Mouse (Mus musculus) myocyte (in vitro differentiated cells): ENCODE data around the gene Fam107b.
A peak's percentile ranks its signal among the peaks of the same experiment; 100 is the strongest.

ENCODE experiments used
- CEBPB ChIP-seq: IDR thresholded peaks from 2 replicates; pipeline ENCODE4 v1.6.1; 2011; ENCODE audit warnings: mild to moderate bottlenecking, moderate library complexity; ENCODE audit not compliant: poor library complexity, insufficient read depth, severe bottlenecking
- E2F4 ChIP-seq: IDR thresholded peaks from one replicate; pipeline ENCODE4 v1.6.1; 2011; ENCODE audit warnings: mild to moderate bottlenecking, control low read depth, moderate library complexity; ENCODE audit not compliant: insufficient read depth
- MAX ChIP-seq: IDR thresholded peaks from one replicate; pipeline ENCODE4 v1.6.1; 2011; ENCODE audit warnings: low read depth, mild to moderate bottlenecking, control low read depth
- MYOD1 ChIP-seq, 3 experiments: IDR thresholded peaks; one replicate each; pipeline ENCODE4 v1.6.1; 2011; ENCODE audit warnings: control low read depth in 2 of 3, low read depth in 2 of 3, mild to moderate bottlenecking in 2 of 3, moderate library complexity in 1 of 3; ENCODE audit not compliant: insufficient read length in 2 of 3, control insufficient read depth in 1 of 3
- POLR2A ChIP-seq: IDR thresholded peaks from one replicate; pipeline ENCODE4 v1.6.1; 2011; ENCODE audit warnings: low read depth, mild to moderate bottlenecking, control low read depth, moderate library complexity; ENCODE audit not compliant: insufficient read length
- POLR2AphosphoS2 ChIP-seq: IDR thresholded peaks from one replicate; pipeline ENCODE4 v1.6.1; 2011; ENCODE audit warnings: low read depth, control low read depth; ENCODE audit not compliant: insufficient read length
- USF1 ChIP-seq: IDR thresholded peaks from one replicate; pipeline ENCODE4 v1.6.1; 2011; ENCODE audit warnings: low read depth, mild to moderate bottlenecking, control low read depth, moderate library complexity

DNA sequence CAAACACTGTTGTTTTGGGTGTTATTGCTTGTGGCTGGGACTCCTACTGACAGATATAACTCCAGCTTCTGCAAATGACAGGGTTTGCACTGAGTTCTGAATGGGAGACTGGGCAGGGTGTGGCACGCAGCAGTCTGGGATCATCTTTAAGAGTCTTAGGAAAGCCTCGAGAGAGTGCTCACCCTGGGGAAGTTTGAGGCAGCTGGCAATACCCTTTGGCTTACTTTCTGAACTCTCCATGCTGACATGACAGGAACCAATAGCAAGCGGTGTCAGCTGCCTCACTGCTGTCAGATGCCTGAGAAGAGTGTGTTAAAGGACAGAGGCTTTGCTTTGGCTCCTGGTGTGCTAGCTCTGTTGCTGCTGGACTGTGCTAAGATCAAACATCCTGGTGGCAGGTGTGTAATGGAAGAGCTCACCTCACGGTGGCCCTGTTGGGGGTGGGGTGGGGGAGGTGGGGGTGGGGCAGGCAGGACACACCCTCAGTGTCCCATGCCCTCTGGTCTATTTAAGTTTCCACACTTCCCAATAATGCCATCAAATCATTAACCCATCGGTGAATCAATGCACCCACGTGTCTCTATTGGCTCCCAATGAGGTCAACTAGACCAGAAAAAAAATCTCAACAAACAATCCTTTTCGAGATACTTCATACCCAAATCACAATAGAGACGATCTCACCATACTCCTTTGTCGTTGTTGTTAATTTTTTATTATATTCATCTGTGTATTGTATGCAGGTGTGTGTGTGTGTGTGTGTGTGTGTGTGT is 70.9 kb downstream of the Fam107b start:
- TF ChIP-seq E2F4 (no peak), MAX (no peak), POLR2A (no peak), USF1 (no peak), CEBPB (no peak), POLR2AphosphoS2 (no peak), MYOD1 (IDR thresholded peaks at IDR 0.05; ENCODE audit: control insufficient read depth in 1 of 3, insufficient read length in 2 of 3, low read depth in 2 of 3) (peak; percentile 5 to 38 (median 11))
